8 mouse cellular contexts compared by ENCODE assay signal in genomic region chr2:167230554-167230953, GRCm38 (mm10). TPM values are rescaled to one million over a fixed set of nuclear protein-coding genes. Genes with fewer than 3 reads are reported as not detected.
DNase-seq lines count a peak whose midpoint lies in the region; ATAC-seq lines count a peak whose summit lies in the region.
"Had no signal": no experiment of that assay in that cellular context is flagged by ENCODE, and none has a peak within 500 bp of the region (broad histone marks: within the 10 kb centered on the region; RNA-seq: fewer than 3 reads in every experiment).

No protein-coding gene starts in this region.

- H3K27me3 ChIP-seq in midbrain, embryonic 10.5 days (ENCODE audit: low read depth, poor library complexity, severe bottlenecking), result no peaks in the 10 kb centered on the region
- no peaks in the 10 kb centered on the region for H3K27me3 ChIP-seq in midbrain, embryonic 16.5 days (ENCODE audit: control insufficient read depth, insufficient read depth, low read depth, low read length)
- H3K27me3 ChIP-seq in stomach, embryonic 16.5 days (ENCODE audit: control insufficient read depth, insufficient read depth, low read length), result no peaks in the 10 kb centered on the region

- peak; percentile 59 for DNase-seq in midbrain, embryonic 10.5 days (ENCODE audit: low spot score)
- peak; percentile 39 for DNase-seq in embryo, embryonic 10 days (ENCODE audit: low spot score)
- peak; percentile 24 for DNase-seq in large intestine, adult 2 months (ENCODE audit: low read depth, low spot score)
- no peak for DNase-seq in frontal cortex, postnatal 14 days (ENCODE audit: low spot score in 2 of 2)
- DNase-seq in frontal cortex, postnatal 10 days (ENCODE audit: low spot score in 2 of 2), result no peak

- no peak overlapping the region for H3K9ac ChIP-seq in midbrain, embryonic 16.5 days (ENCODE audit: low read depth, low read length)
- no peak overlapping the region for H3K9ac ChIP-seq in stomach, embryonic 16.5 days (ENCODE audit: low read length)

- no peaks in the 10 kb centered on the region for H3K9me3 ChIP-seq in midbrain, embryonic 10.5 days (replicated peaks)
- no peaks in the 10 kb centered on the region for H3K9me3 ChIP-seq in midbrain, embryonic 16.5 days (replicated peaks; ENCODE audit: control insufficient read depth, low read length, poor library complexity, severe bottlenecking)
- no peaks in the 10 kb centered on the region for H3K9me3 ChIP-seq in stomach, embryonic 16.5 days (replicated peaks; ENCODE audit: control insufficient read depth, low read length)

- no peak overlapping the region for H3K4me2 ChIP-seq in midbrain, embryonic 16.5 days (ENCODE audit: low read length)
- peak overlapping the region; percentile 32 for H3K4me2 ChIP-seq in stomach, embryonic 16.5 days (ENCODE audit: low read depth, low read length)

- peak overlapping the region; percentile 81 for H3K27ac ChIP-seq in midbrain, embryonic 10.5 days (replicated peaks)
- no peak overlapping the region for H3K27ac ChIP-seq in midbrain, embryonic 16.5 days (ENCODE audit: low read length)
- no peak overlapping the region for H3K27ac ChIP-seq in stomach, embryonic 16.5 days (ENCODE audit: low read length)
- H3K27ac ChIP-seq: macrophage had no signal

- 9% methylated on average over 15 of the region's 15 CpGs for WGBS in midbrain, embryonic 10.5 days
- 8% methylated on average over 14 of the region's 15 CpGs for WGBS in midbrain, embryonic 16.5 days
- 14% methylated on average over 15 of the region's 15 CpGs for WGBS in large intestine, adult 2 months
- 19% methylated on average over 15 of the region's 15 CpGs for WGBS in stomach, embryonic 16.5 days

- ATAC-seq in midbrain, embryonic 16.5 days, result no peak
- no peak for ATAC-seq in stomach, embryonic 16.5 days (ENCODE audit: insufficient read depth, low FRiP score)

- no peaks in the 10 kb centered on the region for H3K36me3 ChIP-seq in midbrain, embryonic 10.5 days
- no peaks in the 10 kb centered on the region for H3K36me3 ChIP-seq in midbrain, embryonic 16.5 days (ENCODE audit: control insufficient read depth, insufficient read depth, low read length)
- H3K36me3 ChIP-seq in stomach, embryonic 16.5 days (ENCODE audit: control insufficient read depth, insufficient read depth, low read length), result no peaks in the 10 kb centered on the region

- peak overlapping the region; percentile 43 for H3K4me3 ChIP-seq in midbrain, embryonic 10.5 days
- H3K4me3 ChIP-seq in midbrain, embryonic 16.5 days (ENCODE audit: low read depth, low read length), result no peak overlapping the region
- no peak overlapping the region for H3K4me3 ChIP-seq in stomach, embryonic 16.5 days (replicated peaks; ENCODE audit: low read length)

- H3K4me1 ChIP-seq in midbrain, embryonic 10.5 days, result peaks cover 32% of the 10 kb centered on the region
- H3K4me1 ChIP-seq in midbrain, embryonic 16.5 days (ENCODE audit: control insufficient read depth, insufficient read depth, low read length), result no peaks in the 10 kb centered on the region
- H3K4me1 ChIP-seq in stomach, embryonic 16.5 days (ENCODE audit: control insufficient read depth, insufficient read depth, low read length), result peaks cover 12% of the 10 kb centered on the region

RNA-seq across cellular contexts. Expression of gene Ptgis, which starts 9.8 kb away (rescaled TPM):
- 11.7 and 12.7 TPM in 2 replicates for polyA plus RNA-seq in midbrain, embryonic 10.5 days (2016; fragmentation: Nextera tagmentation; extraction: Ambion mirVana)
- polyA plus RNA-seq in midbrain, embryonic 16.5 days (2015; fragmentation: Nextera tagmentation; extraction: Ambion mirVana), result 3.4 and 4.3 TPM in 2 replicates
- polyA plus RNA-seq in large intestine, adult 2 months (2012; rRNA removed), result 7.3 and 8.6 TPM in 2 replicates
- polyA plus RNA-seq in stomach, embryonic 16.5 days (2015; fragmentation: Nextera tagmentation; extraction: Ambion mirVana), result 23.5 and 24.3 TPM in 2 replicates
- polyA plus RNA-seq: macrophage had no signal

RNA-seq across cellular contexts. Expression of gene Kcnb1, which starts 40.6 kb away (rescaled TPM):
- 0.49 and 1.0 TPM in 2 replicates for polyA plus RNA-seq in midbrain, embryonic 10.5 days (2016; fragmentation: Nextera tagmentation; extraction: Ambion mirVana)
- 3.9 and 4.0 TPM in 2 replicates for polyA plus RNA-seq in midbrain, embryonic 16.5 days (2015; fragmentation: Nextera tagmentation; extraction: Ambion mirVana)
- polyA plus RNA-seq in large intestine, adult 2 months (2012; rRNA removed), result 2.5 and 3.5 TPM in 2 replicates
- polyA plus RNA-seq in stomach, embryonic 16.5 days (2015; fragmentation: Nextera tagmentation; extraction: Ambion mirVana), result 1.6 and 1.7 TPM in 2 replicates

Comparison
In these comparisons a context has a peak if more than half of its experiments do, and no peak if none do; other contexts are left out.
1. DNase-seq: peak in midbrain, embryonic 10.5 days (single experiment), embryo, embryonic 10 days (single experiment) and large intestine, adult 2 months (single experiment); none in frontal cortex, postnatal 14 days (0 of 2) and frontal cortex, postnatal 10 days (0 of 2).